Mouse (Mus musculus) right cerebral cortex, adult 2 months (tissue): Measurements from ENCODE around the gene Mtif3.

Source experiments
- DNase-seq, 2 experiments: peaks; one replicate each; pipeline ENCODE4 v3.0.0; 2021 to 2022; ENCODE audit warnings: low spot score in 2 of 2

Gene Mtif3

GRCm38 (mm10) chr5:146963118-146963936, at the start of gene Mtif3:
Mtif3 (minus strand) TSS chr5:146963800.
- peak; percentile 87 for DNase-seq

GRCm38 (mm10) chr5:147011333-147011732, 47.7 kb upstream of the Mtif3 start:
- no peak for DNase-seq

- DNase-seq: no peak
Measured at GRCm38 (mm10) chr5:147003303-147003702, 39.7 kb upstream of the Mtif3 start.

GRCm38 (mm10) chr5:147001312-147001711, 37.7 kb upstream of the Mtif3 start:
- no peak for DNase-seq

GRCm38 (mm10) chr5:146998802-146999201, 35.2 kb upstream of the Mtif3 start:
- DNase-seq: no peak

- DNase-seq: no peak
Measured at GRCm38 (mm10) chr5:146996812-146997211, 33.2 kb upstream of the Mtif3 start.

GRCm38 (mm10) chr5:146994973-146995372, 31.4 kb upstream of the Mtif3 start:
- no peak for DNase-seq

- DNase-seq: peak in 1 of 2 experiments; percentile 15
Measured at GRCm38 (mm10) chr5:146993509-146993908, 29.9 kb upstream of the Mtif3 start.

GRCm38 (mm10) chr5:146989051-146989450, 25.5 kb upstream of the Mtif3 start:
- DNase-seq: no peak

GRCm38 (mm10) chr5:146987588-146987987, 24.0 kb upstream of the Mtif3 start:
- no peak for DNase-seq

GRCm38 (mm10) chr5:146985725-146986433, 22.3 kb upstream of the Mtif3 start:
- no peak for DNase-seq

GRCm38 (mm10) chr5:146983216-146983615, 19.6 kb upstream of the Mtif3 start:
- DNase-seq: peak; percentile 59 to 70

GRCm38 (mm10) chr5:146981376-146981775, 17.8 kb upstream of the Mtif3 start:
- no peak for DNase-seq

GRCm38 (mm10) chr5:146974781-146975123, 11.2 kb upstream of the Mtif3 start:
- DNase-seq: no peak

- DNase-seq: no peak
Measured at GRCm38 (mm10) chr5:146973858-146974780, 10.5 kb upstream of the Mtif3 start.

- DNase-seq: no peak
Measured at GRCm38 (mm10) chr5:146973353-146973752, 9.8 kb upstream of the Mtif3 start.

GRCm38 (mm10) chr5:146971776-146972561, 8.4 kb upstream of the Mtif3 start:
- DNase-seq: no peak

GRCm38 (mm10) chr5:146968695-146969393, 5.2 kb upstream of the Mtif3 start:
- DNase-seq: no peak

- DNase-seq: no peak
Measured at GRCm38 (mm10) chr5:146963937-146964278, 308 bp upstream of the Mtif3 start.

- DNase-seq: no peak
Measured at GRCm38 (mm10) chr5:146956678-146957077, 6.9 kb downstream of the Mtif3 start.

GRCm38 (mm10) chr5:146955651-146956050, 7.9 kb downstream of the Mtif3 start:
- no peak for DNase-seq
